31 mouse cellular contexts compared by ENCODE assay signal in genomic region chr6:83025221-83025620, GRCm38 (mm10). TPM values are rescaled to one million over a fixed set of nuclear protein-coding genes. Genes with fewer than 3 reads are reported as not detected.
DNase-seq lines count a peak whose midpoint lies in the region; ATAC-seq and TF ChIP-seq lines count a peak whose summit lies in the region.
"Had no signal": no experiment of that assay in that cellular context is flagged by ENCODE, and none has a peak within 500 bp of the region (broad histone marks: within the 10 kb centered on the region; RNA-seq: fewer than 3 reads in every experiment).

No protein-coding gene starts in this region.

- no peak overlapping the region for H3K9ac ChIP-seq in heart, embryonic 11.5 days (ENCODE audit: low read depth, low read length)
- H3K9ac ChIP-seq in liver, embryonic 14.5 days (replicated peaks): no peak overlapping the region
- H3K9ac ChIP-seq in stomach, postnatal 0 days (ENCODE audit: low read length): no peak overlapping the region
- H3K9ac ChIP-seq: embryonic facial prominence, embryonic 13.5 days; forebrain, embryonic 13.5 days; heart, embryonic 12.5 days; heart, embryonic 15.5 days; hindbrain, embryonic 13.5 days had no signal

- no peak for TF ChIP-seq EP300 in liver, embryonic 14.5 days (IDR thresholded peaks at IDR 0.05; ENCODE audit: low read depth)
- TF ChIP-seq EP300 in stomach, postnatal 0 days (optimal IDR thresholded peaks at IDR 0.05): no peak

- H3K27me3 ChIP-seq in heart, embryonic 11.5 days (ENCODE audit: control insufficient read depth, insufficient read depth, low read length): peaks cover 19% of the 10 kb centered on the region
- H3K27me3 ChIP-seq in liver, embryonic 14.5 days (ENCODE audit: control insufficient read depth, insufficient read depth, low read length): no peaks in the 10 kb centered on the region
- H3K27me3 ChIP-seq in thymus, adult 2 months (ENCODE audit: control insufficient read depth, insufficient read depth, low read length): no peaks in the 10 kb centered on the region
- H3K27me3 ChIP-seq in stomach, postnatal 0 days (ENCODE audit: control insufficient read depth, insufficient read depth, low read length): no peaks in the 10 kb centered on the region
- H3K27me3 ChIP-seq: CH12.LX had no signal

- H3K4me2 ChIP-seq in heart, embryonic 11.5 days: no peak overlapping the region
- no peak overlapping the region for H3K4me2 ChIP-seq in liver, embryonic 14.5 days (ENCODE audit: low read depth)
- no peak overlapping the region for H3K4me2 ChIP-seq in stomach, postnatal 0 days (replicated peaks; ENCODE audit: low read depth)
- H3K4me2 ChIP-seq: embryonic facial prominence, embryonic 13.5 days; forebrain, embryonic 13.5 days; heart, embryonic 12.5 days; heart, embryonic 15.5 days; hindbrain, embryonic 13.5 days had no signal

- 100% methylated on average over 4 of the region's 4 CpGs for WGBS in heart, embryonic 11.5 days (ENCODE audit: insufficient replicate concordance)
- 98% methylated on average over 4 of the region's 4 CpGs for WGBS in liver, embryonic 14.5 days (ENCODE audit: insufficient replicate concordance)
- WGBS in thymus, adult 2 months: 87% methylated on average over 4 of the region's 4 CpGs
- 95% methylated on average over 4 of the region's 4 CpGs for WGBS in stomach, postnatal 0 days

- H3K4me1 ChIP-seq in heart, embryonic 11.5 days (ENCODE audit: control insufficient read depth, insufficient read depth, low read length): peaks cover 6% of the 10 kb centered on the region; the same call in 1 of the 2 replicates
- peaks cover 44 to 54% of the 10 kb centered on the region in 2 experiments for H3K4me1 ChIP-seq in liver, embryonic 14.5 days (replicated peaks; ENCODE audit: control insufficient read depth in 2 of 2, insufficient read depth in 2 of 2, low read length in 1 of 2)
- H3K4me1 ChIP-seq in embryonic fibroblast, embryonic 13.5 days (ENCODE audit: control insufficient read depth, insufficient read depth, low read length): peaks cover 36% of the 10 kb centered on the region
- no peaks in the 10 kb centered on the region for H3K4me1 ChIP-seq in thymus, adult 2 months (replicated peaks; ENCODE audit: control insufficient read depth, insufficient read depth, low read length)
- no peaks in the 10 kb centered on the region for H3K4me1 ChIP-seq in stomach, postnatal 0 days (replicated peaks; ENCODE audit: control insufficient read depth, insufficient read depth)
- H3K4me1 ChIP-seq: hindbrain, embryonic 13.5 days had no signal

- DNase-seq in heart, adult 11 months: peak; percentile 72
- no peak for DNase-seq in liver, embryonic 14.5 days (ENCODE audit: low read depth in 3 of 3, low spot score in 3 of 3)
- no peak for DNase-seq in liver
- no peak for DNase-seq in thymus, adult 2 months
- DNase-seq in stomach, postnatal 0 days (ENCODE audit: low spot score): no peak
- DNase-seq: adrenal gland, adult 8-10 months; adrenal gland, postnatal 25 days; B cell, adult 2 months; cerebellum, adult 11-12 months; cerebellum, adult 8-10 months; cerebellum, postnatal 10 days; cerebellum, postnatal 36 days; embryo, embryonic 11 days; gastrocnemius, postnatal 10 days; gastrocnemius, postnatal 36 days; heart, postnatal 10 days; heart, postnatal 36 days had no signal

- TF ChIP-seq CTCF in liver, embryonic 14.5 days (IDR thresholded peaks at IDR 0.05; ENCODE audit: low read depth): no peak
- TF ChIP-seq CTCF in embryonic fibroblast, embryonic 13.5 days (IDR thresholded peaks at IDR 0.05; ENCODE audit: borderline replicate concordance, insufficient read depth, low read length): no peak
- no peak for TF ChIP-seq CTCF in thymus, adult 2 months (IDR thresholded peaks at IDR 0.05; ENCODE audit: borderline replicate concordance, control insufficient read depth, extremely low read depth, insufficient read depth, low read length, poor library complexity)
- no peak for TF ChIP-seq CTCF in stomach, postnatal 0 days (IDR thresholded peaks at IDR 0.05; ENCODE audit: low read depth)

- no peaks in the 10 kb centered on the region for H3K36me3 ChIP-seq in heart, embryonic 11.5 days (ENCODE audit: control insufficient read depth, insufficient read depth, low read length)
- H3K36me3 ChIP-seq in liver, embryonic 14.5 days (replicated peaks; ENCODE audit: control insufficient read depth, insufficient read depth, low read depth): no peaks in the 10 kb centered on the region
- no peaks in the 10 kb centered on the region for H3K36me3 ChIP-seq in thymus, adult 2 months (ENCODE audit: control insufficient read depth, insufficient read depth, low read length)
- H3K36me3 ChIP-seq in stomach, postnatal 0 days (ENCODE audit: control insufficient read depth, insufficient read depth, low read length): no peaks in the 10 kb centered on the region
- H3K36me3 ChIP-seq: embryonic facial prominence, embryonic 10.5 days; embryonic facial prominence, embryonic 13.5 days; forebrain, embryonic 10.5 days; heart, embryonic 12.5 days; heart, embryonic 15.5 days; hindbrain, embryonic 10.5 days; hindbrain, embryonic 13.5 days had no signal

- H3K4me3 ChIP-seq in heart, embryonic 11.5 days (ENCODE audit: low read depth, low read length): no peak overlapping the region
- H3K4me3 ChIP-seq in liver, embryonic 14.5 days (ENCODE audit: insufficient read depth in 1 of 2, low read depth in 2 of 2, low read length in 2 of 2): no peak overlapping the region
- H3K4me3 ChIP-seq in embryonic fibroblast, embryonic 13.5 days (ENCODE audit: insufficient read depth, low read length): no peak overlapping the region
- H3K4me3 ChIP-seq in thymus, adult 2 months (ENCODE audit: control insufficient read depth, insufficient read depth, low read length): no peak overlapping the region
- H3K4me3 ChIP-seq in stomach, postnatal 0 days (ENCODE audit: low read depth, low read length): no peak overlapping the region
- H3K4me3 ChIP-seq: embryonic facial prominence, embryonic 10.5 days; embryonic facial prominence, embryonic 13.5 days; forebrain, embryonic 10.5 days; forebrain, embryonic 13.5 days; heart, embryonic 12.5 days; heart, embryonic 15.5 days; hindbrain, embryonic 10.5 days; hindbrain, embryonic 13.5 days had no signal

- no peak overlapping the region for H3K27ac ChIP-seq in heart, embryonic 11.5 days (ENCODE audit: low read depth, low read length)
- H3K27ac ChIP-seq in liver, embryonic 14.5 days: peak overlapping the region; percentile 84
- peak overlapping the region; percentile 95 for H3K27ac ChIP-seq in embryonic fibroblast, embryonic 13.5 days (ENCODE audit: insufficient read depth, low read length)
- no peak overlapping the region for H3K27ac ChIP-seq in thymus, adult 2 months (ENCODE audit: control insufficient read depth, insufficient read depth, low read length)
- H3K27ac ChIP-seq in stomach, postnatal 0 days (replicated peaks): no peak overlapping the region
- H3K27ac ChIP-seq: embryonic facial prominence, embryonic 10.5 days; embryonic facial prominence, embryonic 13.5 days; forebrain, embryonic 10.5 days; forebrain, embryonic 13.5 days; heart, embryonic 15.5 days; hindbrain, embryonic 10.5 days; hindbrain, embryonic 13.5 days had no signal

- H3K9me3 ChIP-seq in heart, embryonic 11.5 days (replicated peaks; ENCODE audit: control insufficient read depth, low read length): no peaks in the 10 kb centered on the region
- no peaks in the 10 kb centered on the region for H3K9me3 ChIP-seq in liver, embryonic 14.5 days (ENCODE audit: control insufficient read depth, low read length)
- no peaks in the 10 kb centered on the region for H3K9me3 ChIP-seq in stomach, postnatal 0 days (ENCODE audit: control insufficient read depth, low read length)
- H3K9me3 ChIP-seq: embryonic facial prominence, embryonic 10.5 days; embryonic facial prominence, embryonic 13.5 days; forebrain, embryonic 10.5 days; forebrain, embryonic 13.5 days; G1E; heart, embryonic 12.5 days; heart, embryonic 15.5 days; hindbrain, embryonic 10.5 days; hindbrain, embryonic 13.5 days had no signal

- 0 out of 2 replicates have a peak, but pooled peaks have one; percentile 30 for TF ChIP-seq POLR2A in embryonic fibroblast, embryonic 13.5 days (IDR thresholded peaks at IDR 0.05; ENCODE audit: low read depth, low read length)
- TF ChIP-seq POLR2A in thymus, adult 2 months (IDR thresholded peaks at IDR 0.05; ENCODE audit: control insufficient read depth, extremely low read depth, insufficient read depth, low read length, poor library complexity): no peak

- no peak for ATAC-seq in heart, embryonic 11.5 days (replicated peaks; ENCODE audit: insufficient number of reproducible peaks, low FRiP score, low TSS enrichment)
- no peak for ATAC-seq in liver, embryonic 14.5 days (ENCODE audit: insufficient read depth)
- ATAC-seq in stomach, postnatal 0 days (ENCODE audit: low FRiP score, low TSS enrichment): no peak
- ATAC-seq: forebrain, embryonic 13.5 days; forebrain, embryonic 16.5 days; hindbrain, embryonic 16.5 days had no signal

RNA-seq across cellular contexts. Expression of gene Dok1, which starts 8.1 kb away (rescaled TPM):
- polyA plus RNA-seq in heart, embryonic 11.5 days (2014; fragmentation: Nextera tagmentation; extraction: Ambion mirVana): 6.3 and 6.8 TPM in 2 replicates
- polyA plus RNA-seq in liver, embryonic 14.5 days (2012; rRNA removed): 13.9 and 14.9 TPM in 2 replicates
- 12.7 and 15.7 TPM in 2 replicates for polyA plus RNA-seq in liver, embryonic 14.5 days (2014; fragmentation: Nextera tagmentation; extraction: Ambion mirVana)
- polyA plus RNA-seq in embryonic fibroblast, embryonic 13.5 days (2011; ENCODE audit: insufficient read length, low read depth, missing spikeins): 37.9 and 56.4 TPM in 2 replicates
- 19.9 and 21.9 TPM in 2 replicates for polyA plus RNA-seq in thymus, adult 2 months (2012; rRNA removed)
- polyA plus RNA-seq in stomach, postnatal 0 days (2015; fragmentation: Nextera tagmentation; extraction: Ambion mirVana): 8.3 TPM in 2 replicates

RNA-seq across cellular contexts. Expression of gene Loxl3, which starts 8.8 kb away (rescaled TPM):
- polyA plus RNA-seq in heart, embryonic 11.5 days (2014; fragmentation: Nextera tagmentation; extraction: Ambion mirVana): 4.5 and 5.7 TPM in 2 replicates
- polyA plus RNA-seq in liver, embryonic 14.5 days (2012; rRNA removed): 0.92 and 1.6 TPM in 2 replicates
- polyA plus RNA-seq in liver, embryonic 14.5 days (2014; fragmentation: Nextera tagmentation; extraction: Ambion mirVana): 1.1 TPM in 2 replicates
- 124 and 241 TPM in 2 replicates for polyA plus RNA-seq in embryonic fibroblast, embryonic 13.5 days (2011; ENCODE audit: insufficient read length, low read depth, missing spikeins)
- polyA plus RNA-seq in thymus, adult 2 months (2012; rRNA removed): 2.8 and 3.1 TPM in 2 replicates
- polyA plus RNA-seq in stomach, postnatal 0 days (2015; fragmentation: Nextera tagmentation; extraction: Ambion mirVana): 5.5 and 6.1 TPM in 2 replicates

RNA-seq across cellular contexts. Expression of gene Aup1, which starts 29.1 kb away (rescaled TPM):
- 99.8 and 109 TPM in 2 replicates for polyA plus RNA-seq in heart, embryonic 11.5 days (2014; fragmentation: Nextera tagmentation; extraction: Ambion mirVana)
- polyA plus RNA-seq in liver, embryonic 14.5 days (2012; rRNA removed): 172 and 269 TPM in 2 replicates
- polyA plus RNA-seq in liver, embryonic 14.5 days (2014; fragmentation: Nextera tagmentation; extraction: Ambion mirVana): 128 and 136 TPM in 2 replicates
- polyA plus RNA-seq in embryonic fibroblast, embryonic 13.5 days (2011; ENCODE audit: insufficient read length, low read depth, missing spikeins): 129 and 133 TPM in 2 replicates
- 867 and 886 TPM in 2 replicates for polyA plus RNA-seq in thymus, adult 2 months (2012; rRNA removed)
- polyA plus RNA-seq in stomach, postnatal 0 days (2015; fragmentation: Nextera tagmentation; extraction: Ambion mirVana): 135 and 150 TPM in 2 replicates

RNA-seq across cellular contexts. Expression of gene Htra2, which starts 29.9 kb away (rescaled TPM):
- 41.8 and 43.3 TPM in 2 replicates for polyA plus RNA-seq in heart, embryonic 11.5 days (2014; fragmentation: Nextera tagmentation; extraction: Ambion mirVana)
- 75.7 and 80.9 TPM in 2 replicates for polyA plus RNA-seq in liver, embryonic 14.5 days (2012; rRNA removed)
- polyA plus RNA-seq in liver, embryonic 14.5 days (2014; fragmentation: Nextera tagmentation; extraction: Ambion mirVana): 54.3 and 54.9 TPM in 2 replicates
- polyA plus RNA-seq in embryonic fibroblast, embryonic 13.5 days (2011; ENCODE audit: insufficient read length, low read depth, missing spikeins): 56.3 and 60.8 TPM in 2 replicates
- polyA plus RNA-seq in thymus, adult 2 months (2012; rRNA removed): 64.6 and 66.4 TPM in 2 replicates
- polyA plus RNA-seq in stomach, postnatal 0 days (2015; fragmentation: Nextera tagmentation; extraction: Ambion mirVana): 31.3 and 35.7 TPM in 2 replicates

RNA-seq across cellular contexts. Expression of gene Dqx1, which starts 32.4 kb away (rescaled TPM):
- 0.24 and 0.30 TPM in 2 replicates for polyA plus RNA-seq in heart, embryonic 11.5 days (2014; fragmentation: Nextera tagmentation; extraction: Ambion mirVana)
- polyA plus RNA-seq in liver, embryonic 14.5 days (2012; rRNA removed): 7.7 and 7.8 TPM in 2 replicates
- polyA plus RNA-seq in liver, embryonic 14.5 days (2014; fragmentation: Nextera tagmentation; extraction: Ambion mirVana): 2.9 and 3.1 TPM in 2 replicates
- 0.25 and 0.84 TPM in 2 replicates for polyA plus RNA-seq in embryonic fibroblast, embryonic 13.5 days (2011; ENCODE audit: insufficient read length, low read depth, missing spikeins)
- polyA plus RNA-seq in thymus, adult 2 months (2012; rRNA removed): 3.6 and 4.4 TPM in 2 replicates
- 5.4 and 5.8 TPM in 2 replicates for polyA plus RNA-seq in stomach, postnatal 0 days (2015; fragmentation: Nextera tagmentation; extraction: Ambion mirVana)

Comparison
In these comparisons a context has a peak if more than half of its experiments do, and no peak if none do; other contexts are left out.
1. H3K27ac ChIP-seq: peak in liver, embryonic 14.5 days (single experiment) and embryonic fibroblast, embryonic 13.5 days (single experiment); none in heart, embryonic 11.5 days (single experiment), thymus, adult 2 months (single experiment) and stomach, postnatal 0 days (single experiment).
2. RNA of gene Loxl3, which starts 8.8 kb away (polyA plus RNA-seq): 124 to 241 TPM in embryonic fibroblast, embryonic 13.5 days; 5.5 to 6.1 TPM in stomach, postnatal 0 days, 4.5 to 5.7 TPM in heart, embryonic 11.5 days, 2.8 to 3.1 TPM in thymus, adult 2 months and 0.92 to 1.6 TPM in liver, embryonic 14.5 days; every median in the first group is over 10 times any median in the second.